Mouse (Mus musculus) MEL (cell line): ENCODE data around the gene H3f3a.
A peak's percentile ranks its signal among the peaks of the same experiment; 100 is the strongest.

Experiments
- CTCF ChIP-seq, 3 experiments: IDR thresholded peaks in 2 of 3; conservative IDR thresholded peaks in 1 of 3; 2 replicates each; pipeline ENCODE4 v1.5.1; 2011 to 2012; ENCODE audit warnings: low read length in 3 of 3, low read depth in 2 of 3, mild to moderate bottlenecking in 2 of 3, improper control_type of control experiment in 1 of 3, inconsistent platforms in 1 of 3, mixed read lengths in 1 of 3, moderate library complexity in 1 of 3; ENCODE audit not compliant: control insufficient read depth in 1 of 3, insufficient read depth in 1 of 3, poor library complexity in 1 of 3, severe bottlenecking in 1 of 3
- EP300 ChIP-seq, 2 experiments: IDR thresholded peaks; 2 replicates each; pipeline ENCODE4 v1.6.1; 2011; ENCODE audit warnings: improper control_type of control experiment in 2 of 2, low read length in 2 of 2, low read depth in 1 of 2, mild to moderate bottlenecking in 1 of 2
- GATA1 ChIP-seq: IDR thresholded peaks from 2 replicates; pipeline ENCODE4 v1.6.1; 2011; ENCODE audit warnings: low read depth, low read length, improper control_type of control experiment
- JUND ChIP-seq: IDR thresholded peaks from 2 replicates; pipeline ENCODE4 v1.6.1; 2011; ENCODE audit warnings: low read depth, mild to moderate bottlenecking, improper control_type of control experiment, low read length
- MXI1 ChIP-seq: IDR thresholded peaks from 2 replicates; pipeline ENCODE4 v1.6.1; 2011; ENCODE audit warnings: mild to moderate bottlenecking, low read depth, low read length, improper control_type of control experiment
- NELFE ChIP-seq: IDR thresholded peaks from 2 replicates; pipeline ENCODE4 v1.6.1; 2011; ENCODE audit warnings: low read depth, low read length, improper control_type of control experiment
- POLR2A ChIP-seq, 2 experiments: IDR thresholded peaks; 2 replicates each; pipeline ENCODE4 v1.6.1; 2011 to 2012; ENCODE audit warnings: low read length in 2 of 2, mild to moderate bottlenecking in 2 of 2, control low read depth in 1 of 2, improper control_type of control experiment in 1 of 2, low read depth in 1 of 2, moderate library complexity in 1 of 2; ENCODE audit not compliant: control insufficient read depth in 1 of 2, insufficient read depth in 1 of 2, poor library complexity in 1 of 2
- POLR2AphosphoS5 ChIP-seq: IDR thresholded peaks from 2 replicates; pipeline ENCODE4 v1.6.1; 2012; ENCODE audit warnings: low read depth, borderline replicate concordance, mild to moderate bottlenecking, inconsistent platforms, low read length, moderate library complexity, mixed read lengths
- RAD21 ChIP-seq: IDR thresholded peaks from 2 replicates; pipeline ENCODE4 v1.6.1; 2011; ENCODE audit warnings: mild to moderate bottlenecking, low read depth, low read length, improper control_type of control experiment
- TCF12 ChIP-seq: IDR thresholded peaks from 2 replicates; pipeline ENCODE4 v1.6.1; 2014; ENCODE audit warnings: low read depth, mild to moderate bottlenecking, inconsistent platforms, low read length, improper control_type of control experiment, moderate library complexity
- ZC3H11A ChIP-seq: IDR thresholded peaks from 2 replicates; pipeline ENCODE4 v1.6.1; 2012; ENCODE audit warnings: low read depth, mild to moderate bottlenecking, inconsistent platforms, low read length, improper control_type of control experiment
- ZKSCAN1 ChIP-seq: IDR thresholded peaks from 2 replicates; pipeline ENCODE4 v1.6.1; 2012; ENCODE audit warnings: low read depth, mild to moderate bottlenecking, inconsistent platforms, low read length, improper control_type of control experiment, moderate library complexity

GRCm38 (mm10) chr1:180799253-180799652, 14.5 kb downstream of the H3f3a start:
- TF ChIP-seq EP300 (IDR thresholded peaks at IDR 0.05; ENCODE audit: low read depth in 1 of 2, low read length in 2 of 2) (peak; percentile 43 to 69), GATA1 (peak; percentile 74), CTCF (IDR thresholded peaks at IDR 0.05 in 2 of 3, conservative IDR thresholded peaks at IDR 0.05 in 1 of 3; ENCODE audit: control insufficient read depth in 1 of 3, insufficient read depth in 1 of 3, low read depth in 2 of 3, low read length in 3 of 3, poor library complexity in 1 of 3, severe bottlenecking in 1 of 3) (no peak), NELFE (no peak), POLR2AphosphoS5 (no peak), ZC3H11A (no peak), TCF12 (peak; percentile 68), MXI1 (peak; percentile 43; the same call in 1 of the 2 replicates), JUND (no peak), POLR2A (IDR thresholded peaks at IDR 0.05; ENCODE audit: control insufficient read depth in 1 of 2, insufficient read depth in 1 of 2, low read depth in 1 of 2, low read length in 2 of 2, poor library complexity in 1 of 2) (no peak), ZKSCAN1 (no peak), RAD21 (no peak)
